Mouse (Mus musculus) testis, adult 2 months (tissue): ENCODE results near the gene Paqr8. TPM values are rescaled to one million over a fixed set of nuclear protein-coding genes. Genes with fewer than 3 reads are reported as not detected.

Source experiments
- H3K27ac ChIP-seq: fragments of 200-500 bp; 2 replicates; pipeline ENCODE4 v1.5.1; 2012; ENCODE audit warnings: low read depth, low read length; ENCODE audit not compliant: control insufficient read depth, insufficient read depth
- H3K27me3 ChIP-seq: fragments of 200-500 bp; 2 replicates; pipeline ENCODE4 v1.6.1; 2012; ENCODE audit warnings: mild to moderate bottlenecking, low read length, moderate library complexity; ENCODE audit not compliant: control insufficient read depth, insufficient read depth
- H3K36me3 ChIP-seq: fragments of 200-500 bp; 2 replicates; pipeline ENCODE4 v1.6.1; 2012; ENCODE audit warnings: mild to moderate bottlenecking, low read length; ENCODE audit not compliant: control insufficient read depth, insufficient read depth
- H3K4me1 ChIP-seq: fragments of 200-500 bp; 2 replicates; pipeline ENCODE4 v1.6.1; 2012; ENCODE audit warnings: low read length; ENCODE audit not compliant: control insufficient read depth, insufficient read depth
- H3K4me3 ChIP-seq: fragments of 200-500 bp; 2 replicates; pipeline ENCODE4 v1.5.1; 2012; ENCODE audit warnings: low read depth, mild to moderate bottlenecking, low read length, moderate library complexity, mixed read lengths; ENCODE audit not compliant: control insufficient read depth
- CTCF ChIP-seq: fragments of 200-500 bp; IDR thresholded peaks from 2 replicates; pipeline ENCODE4 v1.5.1; 2012; ENCODE audit warnings: low read depth, mild to moderate bottlenecking, inconsistent platforms, low read length, moderate library complexity; ENCODE audit not compliant: control insufficient read depth, insufficient read depth, insufficient replicate concordance
- POLR2A ChIP-seq: fragments of 200-500 bp; IDR thresholded peaks from 2 replicates; pipeline ENCODE4 v1.6.1; 2012; ENCODE audit warnings: low read depth, mild to moderate bottlenecking, inconsistent platforms, low read length, moderate library complexity; ENCODE audit not compliant: control insufficient read depth
- polyA plus RNA-seq: library from polyadenylated mRNA; depleted of rRNA; stranded (reverse); fragments of >200 nt; gene quantifications from 2 replicates; pipeline ENCODE4 v1.2.3, GENCODE M21; 2012

Paqr8 gene
- polyA plus RNA-seq, 1 experiment = 35.3 TPM

DNA sequence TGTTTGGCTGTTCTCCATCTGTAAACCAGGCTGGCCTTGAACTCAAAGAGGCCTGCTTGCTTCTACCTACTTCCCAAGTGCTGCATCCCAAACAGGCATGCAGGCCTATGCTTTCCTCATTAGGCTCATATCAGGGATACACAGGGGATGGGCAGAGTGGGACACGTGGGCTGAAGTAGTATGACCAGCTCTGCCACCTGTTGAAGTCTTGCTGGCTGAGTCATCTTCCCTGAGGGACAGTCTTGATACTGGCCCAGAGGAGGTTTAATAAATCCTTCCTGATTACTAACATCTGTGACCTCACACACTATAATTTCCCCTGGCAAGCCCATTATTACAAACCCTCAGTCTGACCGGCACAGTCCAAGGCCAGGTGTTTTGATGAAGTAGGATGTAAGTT lies 19.5 kb upstream of the Paqr8 start:
- H3K36me3 ChIP-seq = no peaks in the 10 kb centered on the region
- TF ChIP-seq CTCF (no peak), POLR2A (no peak)
- no peak overlapping the region for H3K4me3 ChIP-seq

DNA sequence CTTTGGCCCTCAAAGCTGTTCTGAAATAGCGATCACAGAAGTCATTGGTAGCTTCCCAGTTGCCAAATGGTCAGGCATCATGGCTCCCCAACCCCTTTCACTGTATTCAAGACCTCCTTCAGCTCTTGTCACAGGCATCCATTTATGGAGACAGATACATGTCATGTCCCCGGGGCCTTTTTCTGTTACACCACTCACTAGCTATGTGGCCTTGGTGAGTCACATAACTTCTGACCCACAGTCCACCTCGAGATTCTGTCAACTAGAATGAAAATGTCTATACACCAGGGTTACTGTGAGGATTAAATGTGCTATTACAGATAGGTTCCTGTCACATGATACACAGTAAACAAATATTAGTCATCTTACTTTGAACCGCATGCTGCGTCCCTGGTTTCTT lies 17.9 kb upstream of the Paqr8 start:
- Histone ChIP-seq H3K4me1 (peaks cover 12% of the 10 kb centered on the region), H3K4me3 (no peak overlapping the region), H3K27ac (no peak overlapping the region), H3K36me3 (no peaks in the 10 kb centered on the region), H3K27me3 (no peaks in the 10 kb centered on the region)
- TF ChIP-seq POLR2A = no peak
- TF ChIP-seq CTCF = no peak

More for the DNA sequence above, 19.5 kb upstream of the Paqr8 start:
- Histone ChIP-seq H3K27ac (no peak overlapping the region), H3K4me1 (peaks cover 14% of the 10 kb centered on the region), H3K27me3 (no peaks in the 10 kb centered on the region)

DNA sequence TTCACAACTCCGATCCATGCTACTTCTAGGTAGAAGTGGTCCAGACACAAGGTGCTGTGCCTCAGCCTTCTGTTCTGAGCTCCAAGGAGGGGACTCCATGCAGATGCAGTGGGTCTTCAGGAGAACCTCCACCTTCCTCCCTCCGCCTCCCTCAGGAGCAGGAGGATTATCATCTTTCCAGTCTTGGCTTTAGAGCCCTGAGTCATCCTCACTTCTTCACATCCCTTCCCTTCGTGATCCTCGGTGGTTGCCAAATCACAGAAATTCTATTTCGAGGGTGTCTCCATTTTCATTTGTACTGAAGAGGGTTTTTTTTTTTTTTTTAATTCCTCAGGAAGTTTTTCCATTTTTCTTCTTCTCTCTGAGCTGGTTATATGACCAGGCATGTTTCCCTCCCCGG lies 16.3 kb upstream of the Paqr8 start:
- Histone ChIP-seq H3K4me1 (peaks cover under 1% of the 10 kb centered on the region; the same call in 1 of the 2 replicates), H3K27me3 (no peaks in the 10 kb centered on the region), H3K27ac (no peak overlapping the region), H3K36me3 (no peaks in the 10 kb centered on the region), H3K4me3 (no peak overlapping the region)
- no peak for TF ChIP-seq POLR2A
- TF ChIP-seq CTCF = no peak

- TF ChIP-seq POLR2A (no peak), CTCF (no peak)
- Histone ChIP-seq H3K4me3 (no peak overlapping the region), H3K4me1 (no peaks in the 10 kb centered on the region), H3K36me3 (no peaks in the 10 kb centered on the region), H3K27ac (no peak overlapping the region), H3K27me3 (no peaks in the 10 kb centered on the region)
These were observed 13.1 kb upstream of the Paqr8 start for GRCm38 (mm10) chr1:20877355-20877754.

- TF ChIP-seq CTCF (no peak), POLR2A (no peak)
- H3K36me3 ChIP-seq = no peaks in the 10 kb centered on the region
- no peaks in the 10 kb centered on the region for H3K27me3 ChIP-seq
- H3K4me1 ChIP-seq = no peaks in the 10 kb centered on the region
- H3K4me3 ChIP-seq = no peak overlapping the region
- no peak overlapping the region for H3K27ac ChIP-seq
These were observed 11.0 kb upstream of the Paqr8 start for GRCm38 (mm10) chr1:20879361-20879760.

DNA sequence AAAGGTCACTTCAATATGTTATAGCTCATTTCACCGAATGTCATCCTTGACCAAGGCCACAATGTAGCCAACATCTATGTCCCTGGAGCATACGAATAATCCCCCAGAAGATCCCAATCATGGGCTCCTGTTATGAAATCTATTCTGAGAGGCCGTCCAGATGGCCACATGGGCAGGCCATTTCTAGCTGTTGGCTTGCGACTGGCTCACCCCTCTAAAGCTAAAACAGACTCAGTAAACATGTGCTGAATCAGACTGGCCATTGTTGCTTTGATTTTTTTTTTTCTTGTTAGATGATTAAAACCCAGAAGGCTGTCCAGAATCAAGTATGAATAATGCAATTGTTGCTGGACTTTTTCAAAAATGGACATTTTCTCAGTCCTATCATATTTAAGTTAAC lies 7.3 kb upstream of the Paqr8 start:
- H3K4me1 ChIP-seq = no peaks in the 10 kb centered on the region
- no peaks in the 10 kb centered on the region for H3K27me3 ChIP-seq
- H3K36me3 ChIP-seq = no peaks in the 10 kb centered on the region
- H3K4me3 ChIP-seq = no peak overlapping the region
- no peak for TF ChIP-seq CTCF
- TF ChIP-seq POLR2A = no peak
- H3K27ac ChIP-seq = peak overlapping the region; percentile 60; the same call in 1 of the 2 replicates

- no peaks in the 10 kb centered on the region for H3K36me3 ChIP-seq
- H3K4me1 ChIP-seq = peaks cover 2% of the 10 kb centered on the region; the same call in 1 of the 2 replicates
- peak overlapping the region; percentile 70 for H3K4me3 ChIP-seq
- no peak overlapping the region for H3K27ac ChIP-seq
- no peak for TF ChIP-seq CTCF
- TF ChIP-seq POLR2A = no peak
- no peaks in the 10 kb centered on the region for H3K27me3 ChIP-seq
These were observed 566 bp upstream of the Paqr8 start for GRCm38 (mm10) chr1:20889677-20890403.
